Mouse (Mus musculus) bone marrow macrophage, adult 2 months (primary cell): ENCODE measurements around the gene Itpr1.

ENCODE experiments used
- CTCF ChIP-seq: IDR thresholded peaks from 2 replicates; pipeline ENCODE4 v1.5.1; 2012; ENCODE audit warnings: low read depth, mild to moderate bottlenecking, low read length, moderate library complexity
- POLR2A ChIP-seq: IDR thresholded peaks from 2 replicates; pipeline ENCODE4 v1.6.1; 2012; ENCODE audit warnings: mild to moderate bottlenecking, low read depth, low read length, borderline replicate concordance

DNA sequence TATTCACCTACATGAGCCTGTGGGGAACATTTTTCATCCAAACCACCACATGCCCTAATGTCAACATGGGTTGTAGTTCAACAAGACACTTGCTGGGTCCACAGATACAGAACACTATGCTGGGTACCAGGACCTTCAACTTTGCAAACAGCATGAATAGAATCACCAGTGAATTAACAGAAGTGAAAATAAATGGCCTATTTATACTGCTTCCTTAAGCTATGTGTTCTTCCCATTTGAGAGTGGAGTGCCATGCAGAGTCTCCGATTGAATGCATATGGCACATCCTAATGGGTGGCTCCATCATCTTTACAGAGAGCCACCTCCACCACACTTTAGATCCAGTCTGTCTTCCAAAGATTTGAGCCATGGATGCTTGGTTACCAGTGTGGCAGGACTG is 22.2 kb upstream of the Itpr1 start:
- no peak for TF ChIP-seq CTCF
- TF ChIP-seq POLR2A, result no peak
